Mouse (Mus musculus) liver, embryonic 15.5 days (tissue): Measurements from ENCODE around the gene Fars2. TPM values are rescaled to one million over a fixed set of nuclear protein-coding genes. Genes with fewer than 3 reads are reported as not detected.

Experiments used
- ATAC-seq: fragments of 200-750 bp; cut with Nextera tagmentation; 2 replicates; pipeline ENCODE4 v1.8.0; 2017; ENCODE audit warnings: moderate number of reproducible peaks, mild to moderate bottlenecking, moderate library complexity; ENCODE audit not compliant: insufficient read depth
- H3K27ac ChIP-seq: fragments of 300-500 bp; sonication (generic); replicated peaks from 2 replicates; pipeline ENCODE4 v1.5.1; 2015; ENCODE audit warnings: mild to moderate bottlenecking, inconsistent platforms
- H3K27me3 ChIP-seq: fragments of 300-500 bp; sonication (generic); 2 replicates; pipeline ENCODE4 v1.6.1; 2015; ENCODE audit warnings: mild to moderate bottlenecking, inconsistent platforms
- H3K36me3 ChIP-seq: fragments of 300-500 bp; sonication (generic); replicated peaks from 2 replicates; pipeline ENCODE4 v1.6.1; 2015; ENCODE audit warnings: moderate library complexity, mild to moderate bottlenecking, inconsistent platforms
- H3K4me1 ChIP-seq: fragments of 300-500 bp; sonication (generic); replicated peaks from 2 replicates; pipeline ENCODE4 v1.6.1; 2015; ENCODE audit warnings: inconsistent platforms
- H3K4me2 ChIP-seq: fragments of 300-500 bp; sonication (generic); 2 replicates; pipeline ENCODE4 v1.6.1; 2015; ENCODE audit warnings: moderate library complexity, mild to moderate bottlenecking, inconsistent platforms
- H3K4me3 ChIP-seq: fragments of 300-500 bp; sonication (generic); replicated peaks from 2 replicates; pipeline ENCODE4 v1.5.1; 2015; ENCODE audit warnings: mild to moderate bottlenecking, inconsistent platforms
- H3K9ac ChIP-seq: fragments of 300-500 bp; sonication (generic); 2 replicates; pipeline ENCODE4 v1.6.1; 2015; ENCODE audit warnings: moderate library complexity, mild to moderate bottlenecking, inconsistent platforms
- H3K9me3 ChIP-seq: fragments of 300-500 bp; sonication (generic); replicated peaks from 2 replicates; pipeline ENCODE4 v1.6.1; 2016; ENCODE audit warnings: inconsistent platforms
- WGBS: fragments of 180-500 bp; shearing (Covaris S2); methylation state at CpG from one replicate; pipeline ENCODE4 v1.1.7; 2015; ENCODE audit warnings: mixed read lengths; ENCODE audit not compliant: insufficient replicate concordance; 5-methylcytosine and 5-hydroxymethylcytosine counted together
- polyA plus RNA-seq: library from polyadenylated mRNA; unstranded; fragments of >200 nt; fragmentation: Nextera tagmentation; extraction: Ambion mirVana; gene quantifications from 2 replicates; pipeline ENCODE4 v1.2.1, GENCODE M21; 2015

Gene Fars2
- polyA plus RNA-seq, 1 experiment from 2014 or later = 26.7 TPM

DNA sequence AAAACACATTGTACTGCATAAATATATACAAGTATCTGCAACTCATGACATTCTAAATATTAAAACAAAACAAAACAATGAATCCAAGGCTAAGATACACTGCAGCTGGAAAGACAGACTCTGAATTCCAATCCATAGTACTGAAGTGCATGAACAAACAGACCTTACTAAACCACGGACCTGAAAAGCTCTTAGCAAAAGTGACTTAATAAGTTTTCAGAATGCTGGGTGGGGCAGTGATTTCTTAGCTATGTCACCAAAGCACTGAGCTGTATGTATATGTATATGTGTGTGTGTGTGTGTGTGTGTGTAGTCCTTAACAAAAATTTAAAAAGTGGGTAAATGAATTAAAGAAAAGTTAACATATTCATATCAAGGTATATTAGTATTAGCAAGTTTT lies 511.9 kb downstream of the Fars2 start:
- no peaks in the 10 kb centered on the region for H3K27me3 ChIP-seq
- H3K4me3 ChIP-seq = no peak overlapping the region
- no peaks in the 10 kb centered on the region for H3K4me1 ChIP-seq
- no peak overlapping the region for H3K27ac ChIP-seq
- H3K9me3 ChIP-seq = no peaks in the 10 kb centered on the region
- no peak for ATAC-seq
- H3K36me3 ChIP-seq = no peaks in the 10 kb centered on the region
- no peak overlapping the region for H3K4me2 ChIP-seq
- no peak overlapping the region for H3K9ac ChIP-seq
- 53% methylated on average over 1 of the region's 1 CpGs for WGBS

DNA sequence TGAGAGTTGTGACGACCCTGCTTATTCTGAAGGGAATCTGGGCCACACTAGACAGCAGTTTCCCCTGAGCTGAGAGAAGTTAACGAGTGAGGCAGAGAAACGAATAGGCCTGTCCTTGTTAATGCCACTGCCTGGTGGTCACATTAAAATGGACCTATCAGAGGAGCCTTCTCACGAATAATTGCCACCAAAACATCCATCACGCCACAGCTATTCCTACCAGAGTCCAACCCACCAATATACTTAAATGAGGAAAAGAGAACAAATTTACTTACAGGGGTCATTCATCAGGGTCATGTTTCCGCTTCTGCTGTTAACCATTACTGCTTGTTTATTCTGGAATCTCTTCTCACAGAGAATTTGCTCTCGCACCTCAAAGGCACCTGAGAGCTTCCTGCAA lies 531.0 kb downstream of the Fars2 start:
- Histone ChIP-seq H3K27me3 (no peaks in the 10 kb centered on the region), H3K4me3 (no peak overlapping the region), H3K4me2 (no peak overlapping the region), H3K27ac (peak overlapping the region; percentile 2; the same call in 1 of the 2 replicates), H3K9ac (no peak overlapping the region), H3K9me3 (no peaks in the 10 kb centered on the region), H3K36me3 (no peaks in the 10 kb centered on the region), H3K4me1 (no peaks in the 10 kb centered on the region)
- peak; percentile 47 for ATAC-seq
- WGBS = 37% methylated on average over 7 of the region's 7 CpGs

DNA sequence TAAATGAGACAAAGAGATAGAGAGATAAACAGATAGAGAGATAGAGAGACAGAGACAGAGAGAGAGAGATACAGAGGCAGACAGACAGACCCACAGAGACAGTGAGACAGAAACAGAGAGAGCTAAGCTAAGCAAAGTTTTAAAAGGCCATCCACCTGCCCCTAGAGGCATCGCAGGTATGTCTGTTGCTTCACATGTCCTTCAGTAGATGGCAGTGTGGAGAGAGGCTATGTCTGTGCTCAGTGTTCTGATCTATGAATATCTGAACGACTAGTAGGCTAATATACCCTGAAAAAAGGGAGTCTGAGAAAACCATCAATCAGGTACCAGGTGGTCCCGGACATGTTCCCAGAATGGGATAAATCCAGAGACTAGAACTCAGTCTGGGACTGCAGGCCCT lies 537.0 kb downstream of the Fars2 start:
- H3K9ac ChIP-seq = no peak overlapping the region
- H3K9me3 ChIP-seq = no peaks in the 10 kb centered on the region
- no peaks in the 10 kb centered on the region for H3K27me3 ChIP-seq
- WGBS = 60% methylated on average over 3 of the region's 3 CpGs
- no peaks in the 10 kb centered on the region for H3K36me3 ChIP-seq
- ATAC-seq = no peak
- H3K4me3 ChIP-seq = no peak overlapping the region
- no peaks in the 10 kb centered on the region for H3K4me1 ChIP-seq
- no peak overlapping the region for H3K27ac ChIP-seq
- no peak overlapping the region for H3K4me2 ChIP-seq

DNA sequence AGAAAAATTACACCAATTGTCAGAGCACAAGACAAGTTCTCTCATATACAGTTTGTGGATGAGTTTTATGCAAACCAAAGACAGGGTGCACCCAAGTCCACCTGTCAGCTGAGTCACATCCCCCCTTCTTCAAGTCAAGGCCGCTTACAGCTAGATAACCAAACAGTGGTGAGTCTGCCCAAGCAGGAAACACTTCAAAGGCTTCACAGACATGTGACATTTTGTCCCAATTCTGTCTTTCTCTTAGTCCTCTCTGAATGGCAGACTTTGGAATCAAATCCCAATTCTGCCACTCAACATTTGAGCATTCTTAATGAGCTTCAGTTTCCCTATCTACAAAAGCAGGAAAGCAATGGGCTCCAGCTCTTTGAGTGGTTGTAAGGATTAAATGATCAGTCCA lies 562.1 kb downstream of the Fars2 start:
- WGBS = 28% methylated on average over 1 of the region's 1 CpGs
- no peak overlapping the region for H3K9ac ChIP-seq
- no peaks in the 10 kb centered on the region for H3K36me3 ChIP-seq
- no peaks in the 10 kb centered on the region for H3K9me3 ChIP-seq
- no peak overlapping the region for H3K4me2 ChIP-seq
- ATAC-seq = no peak
- no peaks in the 10 kb centered on the region for H3K27me3 ChIP-seq
- no peak overlapping the region for H3K4me3 ChIP-seq
- no peaks in the 10 kb centered on the region for H3K4me1 ChIP-seq
- no peak overlapping the region for H3K27ac ChIP-seq

DNA sequence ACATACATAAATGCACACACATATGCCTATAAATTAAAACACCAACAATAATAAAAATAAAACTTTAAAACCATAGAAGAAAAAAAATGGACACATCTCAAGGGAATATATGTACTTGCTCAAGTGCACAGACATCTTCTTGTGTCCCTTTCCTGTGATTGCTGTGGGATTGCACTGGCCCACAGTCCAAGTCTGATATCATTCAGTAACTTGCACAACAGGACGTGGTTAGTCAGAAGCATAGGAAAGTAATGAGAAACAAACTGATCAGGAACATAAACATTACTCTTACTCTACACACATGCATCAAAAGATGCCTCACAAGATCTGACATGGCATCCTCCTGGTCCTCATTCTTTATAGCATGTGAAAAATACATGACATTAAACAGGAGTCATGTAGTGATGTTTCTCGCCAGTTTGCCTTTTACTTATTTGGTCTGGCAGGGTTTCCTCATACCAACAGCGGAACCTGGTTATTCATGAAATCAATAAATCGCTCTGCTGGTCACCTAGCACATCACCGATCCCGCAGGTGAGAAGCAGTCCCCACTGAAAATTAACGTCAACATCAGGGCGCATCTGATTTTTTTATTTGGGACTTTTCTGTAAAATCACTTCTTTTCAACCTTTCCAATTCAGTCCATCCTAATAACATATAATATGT lies 563.6 kb downstream of the Fars2 start:
- H3K4me1 ChIP-seq = no peaks in the 10 kb centered on the region
- no peak overlapping the region for H3K4me3 ChIP-seq
- no peak overlapping the region for H3K4me2 ChIP-seq
- no peaks in the 10 kb centered on the region for H3K9me3 ChIP-seq
- H3K27ac ChIP-seq = no peak overlapping the region
- no peaks in the 10 kb centered on the region for H3K36me3 ChIP-seq
- no peak for ATAC-seq
- H3K27me3 ChIP-seq = no peaks in the 10 kb centered on the region
- 62% methylated on average over 8 of the region's 8 CpGs for WGBS
- no peak overlapping the region for H3K9ac ChIP-seq

DNA sequence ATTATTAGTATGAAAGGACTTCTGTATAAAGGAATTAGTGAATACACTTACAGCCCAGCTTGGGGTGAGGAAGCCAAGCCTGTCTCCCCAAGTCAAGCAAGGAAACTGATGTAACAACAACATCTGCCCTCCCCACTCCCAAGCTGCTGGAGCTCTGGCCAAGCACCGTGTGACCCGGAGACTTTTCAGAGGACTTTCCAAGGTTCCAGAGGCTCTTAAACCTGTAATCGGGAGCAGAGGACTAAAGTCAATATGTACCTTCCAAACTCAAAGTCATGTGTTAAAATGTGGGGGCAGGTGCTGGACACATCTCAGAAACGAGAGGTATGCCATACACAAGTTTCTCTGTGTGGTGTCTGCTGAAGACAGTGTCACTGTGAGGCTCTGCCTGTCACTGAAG lies 566.4 kb downstream of the Fars2 start:
- 51% methylated on average over 4 of the region's 4 CpGs for WGBS
- H3K9ac ChIP-seq = no peak overlapping the region
- no peaks in the 10 kb centered on the region for H3K4me1 ChIP-seq
- H3K27me3 ChIP-seq = no peaks in the 10 kb centered on the region
- H3K4me3 ChIP-seq = no peak overlapping the region
- no peak overlapping the region for H3K4me2 ChIP-seq
- no peak overlapping the region for H3K27ac ChIP-seq
- H3K36me3 ChIP-seq = no peaks in the 10 kb centered on the region
- no peaks in the 10 kb centered on the region for H3K9me3 ChIP-seq
- no peak for ATAC-seq

DNA sequence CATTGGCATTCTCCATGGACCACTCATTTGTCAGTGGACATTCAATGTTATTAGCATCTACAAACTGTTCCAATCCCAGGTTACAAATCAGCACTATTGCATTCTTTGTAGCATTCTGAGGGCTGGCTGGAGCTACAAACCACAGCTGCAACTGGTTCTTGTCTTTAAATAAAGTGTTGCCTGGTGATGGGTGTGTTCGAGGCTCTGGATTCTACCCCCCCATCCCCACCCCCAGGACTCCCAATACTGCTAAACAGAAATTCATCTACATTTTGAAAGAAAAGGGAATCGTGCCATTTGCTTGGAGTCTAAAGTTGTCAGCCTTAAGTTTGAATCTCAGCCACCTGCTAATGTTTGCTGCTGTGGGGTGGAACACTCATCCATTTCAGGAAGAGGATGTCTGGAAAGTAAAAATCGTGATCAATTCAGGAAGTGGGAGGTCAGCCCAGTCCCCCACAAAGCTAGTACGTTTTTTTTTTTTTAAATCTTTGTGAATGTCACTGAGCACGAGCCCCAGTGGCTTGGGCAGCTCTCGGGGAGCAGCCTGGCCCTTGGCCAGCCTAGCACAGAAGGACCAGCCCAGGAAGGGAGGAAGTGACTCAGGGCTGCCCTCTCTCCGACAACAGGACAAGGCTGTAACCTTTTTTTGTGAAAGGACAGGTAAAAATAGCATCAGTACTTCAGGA lies 578.4 kb downstream of the Fars2 start:
- no peak for ATAC-seq

DNA sequence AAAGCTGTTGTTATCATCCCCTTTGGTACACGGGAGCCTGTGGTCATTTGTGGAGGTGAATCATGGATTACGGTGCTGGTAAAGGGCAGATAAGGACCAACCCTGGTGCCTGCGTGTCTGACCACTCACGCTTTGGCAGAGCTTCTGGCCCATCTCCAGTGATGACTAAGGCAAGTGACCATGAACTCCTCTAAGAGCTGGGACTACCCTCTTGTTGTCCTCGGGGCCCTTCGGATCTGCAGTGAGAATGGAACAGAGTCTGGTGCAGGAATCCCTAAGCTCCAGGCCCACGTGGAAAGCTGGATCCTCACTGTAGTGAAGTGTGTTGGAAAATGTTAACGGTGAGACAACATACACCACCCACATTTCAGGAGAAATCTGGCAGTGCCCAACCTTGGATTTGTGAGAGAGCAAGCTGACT lies 579.1 kb downstream of the Fars2 start:
- Histone ChIP-seq H3K27ac (no peak overlapping the region), H3K4me3 (no peak overlapping the region), H3K9me3 (no peaks in the 10 kb centered on the region), H3K9ac (no peak overlapping the region), H3K4me1 (no peaks in the 10 kb centered on the region), H3K27me3 (no peaks in the 10 kb centered on the region), H3K4me2 (no peak overlapping the region), H3K36me3 (no peaks in the 10 kb centered on the region)
- 58% methylated on average over 8 of the region's 8 CpGs for WGBS
- ATAC-seq = no peak

More for the DNA sequence above, 578.4 kb downstream of the Fars2 start:
- Histone ChIP-seq H3K27me3 (no peaks in the 10 kb centered on the region), H3K4me1 (no peaks in the 10 kb centered on the region), H3K9me3 (no peaks in the 10 kb centered on the region), H3K36me3 (no peaks in the 10 kb centered on the region), H3K9ac (no peak overlapping the region), H3K4me2 (no peak overlapping the region), H3K4me3 (no peak overlapping the region), H3K27ac (no peak overlapping the region)
- WGBS = 27% methylated on average over 7 of the region's 7 CpGs

DNA sequence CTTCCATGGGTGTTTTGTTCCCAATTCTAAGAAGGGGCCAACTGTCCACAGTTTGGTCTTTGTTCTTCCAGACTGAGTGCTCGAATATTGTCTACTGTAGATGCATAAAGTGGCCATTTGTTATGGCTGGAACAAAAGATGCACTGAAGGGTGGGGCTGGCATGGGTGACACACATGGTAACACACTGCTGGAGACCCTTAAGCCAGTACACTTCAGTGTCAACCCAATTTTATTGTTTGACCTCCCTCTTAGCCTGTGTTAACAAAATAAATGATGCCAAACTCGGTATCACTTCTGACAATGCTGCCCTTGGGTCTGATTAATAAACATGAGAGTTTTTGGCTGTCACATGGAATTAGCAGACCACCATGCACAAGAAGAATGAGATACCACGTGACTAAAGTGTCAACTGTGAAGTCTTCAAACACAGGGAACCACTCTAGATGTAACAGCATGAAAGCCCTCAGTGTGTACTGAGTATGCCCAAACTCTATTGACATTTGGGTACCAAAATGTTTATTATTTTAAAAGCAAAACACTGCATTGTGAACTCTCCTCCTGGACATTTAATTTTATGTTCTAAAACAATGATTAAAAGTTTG lies 590.0 kb downstream of the Fars2 start:
- Histone ChIP-seq H3K4me2 (no peak overlapping the region), H3K36me3 (no peaks in the 10 kb centered on the region), H3K9ac (no peak overlapping the region), H3K9me3 (no peaks in the 10 kb centered on the region), H3K4me1 (no peaks in the 10 kb centered on the region), H3K27ac (no peak overlapping the region), H3K27me3 (no peaks in the 10 kb centered on the region), H3K4me3 (no peak overlapping the region)
- ATAC-seq = no peak
- WGBS = 38% methylated on average over 3 of the region's 3 CpGs

DNA sequence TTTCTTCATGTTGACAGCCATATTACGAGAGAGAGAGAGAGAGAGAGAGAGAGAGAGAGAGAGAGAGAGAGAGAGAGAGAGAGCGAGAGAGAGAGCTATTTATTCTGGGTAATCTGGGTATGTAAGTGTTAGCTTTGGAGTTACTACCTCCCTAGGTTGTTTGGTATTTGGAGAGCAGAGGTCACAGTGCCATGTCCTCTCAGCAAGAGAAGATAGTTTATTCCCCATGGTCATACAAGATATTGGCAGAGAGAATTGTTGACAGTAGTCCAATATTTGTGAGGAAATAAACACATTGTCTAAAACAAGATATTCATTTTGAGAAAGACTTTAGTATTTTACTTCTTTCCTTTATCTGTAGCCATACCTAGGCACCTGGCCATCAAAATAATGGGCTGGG lies 596.9 kb downstream of the Fars2 start:
- 46% methylated on average over 2 of the region's 2 CpGs for WGBS

DNA sequence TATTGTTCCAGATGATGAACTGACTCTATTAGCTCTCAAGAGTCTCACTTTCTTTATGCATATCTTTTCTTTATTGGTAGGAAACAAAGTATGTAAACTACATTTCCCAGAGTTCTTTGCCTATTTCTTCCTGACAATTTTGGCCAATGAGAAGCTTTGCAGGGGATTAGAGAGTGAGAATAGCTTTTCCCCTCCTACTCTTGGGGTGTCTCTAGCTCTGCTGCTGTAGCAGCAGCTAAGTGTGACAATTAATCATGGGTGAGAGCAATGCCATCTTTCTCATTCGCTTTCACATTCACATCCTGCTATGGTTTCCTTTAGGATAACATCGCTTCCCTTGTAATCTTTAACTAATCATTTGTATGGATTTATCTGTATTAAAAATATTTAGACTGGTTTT lies 599.5 kb downstream of the Fars2 start:
- Histone ChIP-seq H3K4me1 (no peaks in the 10 kb centered on the region), H3K4me3 (no peak overlapping the region), H3K4me2 (no peak overlapping the region), H3K9ac (no peak overlapping the region), H3K36me3 (no peaks in the 10 kb centered on the region), H3K27ac (no peak overlapping the region), H3K9me3 (no peaks in the 10 kb centered on the region), H3K27me3 (peaks cover 13% of the 10 kb centered on the region)
- WGBS = 48% methylated on average over 2 of the region's 2 CpGs
- no peak for ATAC-seq

More for the DNA sequence above, 596.9 kb downstream of the Fars2 start:
- Histone ChIP-seq H3K9me3 (no peaks in the 10 kb centered on the region), H3K9ac (no peak overlapping the region), H3K27ac (no peak overlapping the region), H3K4me1 (no peaks in the 10 kb centered on the region), H3K4me2 (no peak overlapping the region), H3K27me3 (no peaks in the 10 kb centered on the region), H3K36me3 (no peaks in the 10 kb centered on the region), H3K4me3 (no peak overlapping the region)
- no peak for ATAC-seq
